Mouse (Mus musculus) limb, embryonic 15.5 days (tissue): ENCODE data around the gene Tent5b. TPM values are rescaled to one million over a fixed set of nuclear protein-coding genes. Genes with fewer than 3 reads are reported as not detected.

Experiments used
- ATAC-seq: fragments of 200-750 bp; cut with Nextera tagmentation; 2 replicates; pipeline ENCODE4 v1.8.0; 2017; ENCODE audit warnings: low read depth, moderate TSS enrichment; ENCODE audit not compliant: insufficient number of reproducible peaks, low FRiP score, low TSS enrichment
- H3K27ac ChIP-seq: fragments of 300-500 bp; sonication (generic); 2 replicates; pipeline ENCODE4 v1.5.1; 2015; ENCODE audit warnings: moderate library complexity, mild to moderate bottlenecking, inconsistent platforms
- H3K27me3 ChIP-seq: fragments of 300-500 bp; sonication (generic); 2 replicates; pipeline ENCODE4 v1.6.1; 2015; ENCODE audit warnings: inconsistent platforms
- H3K36me3 ChIP-seq: fragments of 300-500 bp; sonication (generic); 2 replicates; pipeline ENCODE4 v1.6.1; 2015; ENCODE audit warnings: inconsistent platforms
- H3K4me1 ChIP-seq: fragments of 300-500 bp; sonication (generic); 2 replicates; pipeline ENCODE4 v1.6.1; 2015; ENCODE audit warnings: inconsistent platforms
- H3K4me2 ChIP-seq: fragments of 300-500 bp; sonication (generic); 2 replicates; pipeline ENCODE4 v1.6.1; 2015; ENCODE audit warnings: mild to moderate bottlenecking, inconsistent platforms
- H3K4me3 ChIP-seq: fragments of 300-500 bp; sonication (generic); 2 replicates; pipeline ENCODE4 v1.5.1; 2015; ENCODE audit warnings: mild to moderate bottlenecking, inconsistent platforms
- H3K9ac ChIP-seq: fragments of 300-500 bp; sonication (generic); 2 replicates; pipeline ENCODE4 v1.6.1; 2015; ENCODE audit warnings: inconsistent platforms
- H3K9me3 ChIP-seq: fragments of 300-500 bp; sonication (generic); 2 replicates; pipeline ENCODE4 v1.6.1; 2016; ENCODE audit warnings: inconsistent platforms
- WGBS: fragments of 180-500 bp; shearing (Covaris S2); methylation state at CpG from one replicate; pipeline ENCODE4 v1.1.7; 2015; 5-methylcytosine and 5-hydroxymethylcytosine counted together
- polyA plus RNA-seq: library from polyadenylated mRNA; unstranded; fragments of >200 nt; fragmentation: Nextera tagmentation; extraction: Ambion mirVana; gene quantifications from 2 replicates; pipeline ENCODE4 v1.2.1, GENCODE M21; 2015

Tent5b gene
- polyA plus RNA-seq: 11.8 and 12.6 TPM in 2 replicates

- Histone ChIP-seq H3K4me1 (peaks cover 29% of the 10 kb centered on the region), H3K36me3 (no peaks in the 10 kb centered on the region), H3K9ac (0 out of 2 replicates have a peak within 1 kb of the TSS, but pooled peaks have one; percentile 37), H3K9me3 (no peaks in the 10 kb centered on the region), H3K27me3 (peaks cover 41% of the 10 kb centered on the region), H3K4me3 (peak within 1 kb of the TSS; percentile 47), H3K4me2 (peak within 1 kb of the TSS; percentile 77), H3K27ac (no peak within 1 kb of the TSS)
- WGBS: 3% methylated on average over 29 of the region's 29 CpGs
- peak; percentile 97 for ATAC-seq
These were observed at the start of gene Tent5b for GRCm38 (mm10) chr4:133479458-133480184. Tent5b (plus strand) TSS chr4:133480132.

- H3K36me3 ChIP-seq: no peaks in the 10 kb centered on the region
- H3K4me2 ChIP-seq: no peak overlapping the region
- no peaks in the 10 kb centered on the region for H3K9me3 ChIP-seq
- 82% methylated on average over 6 of the region's 6 CpGs for WGBS
- H3K4me3 ChIP-seq: no peak overlapping the region
- H3K4me1 ChIP-seq: peaks cover 14% of the 10 kb centered on the region; the same call in 1 of the 2 replicates
- no peak overlapping the region for H3K9ac ChIP-seq
- ATAC-seq: no peak
- no peak overlapping the region for H3K27ac ChIP-seq
- H3K27me3 ChIP-seq: no peaks in the 10 kb centered on the region
These were observed 48.4 kb upstream of the Tent5b start for GRCm38 (mm10) chr4:133431508-133431907.

DNA sequence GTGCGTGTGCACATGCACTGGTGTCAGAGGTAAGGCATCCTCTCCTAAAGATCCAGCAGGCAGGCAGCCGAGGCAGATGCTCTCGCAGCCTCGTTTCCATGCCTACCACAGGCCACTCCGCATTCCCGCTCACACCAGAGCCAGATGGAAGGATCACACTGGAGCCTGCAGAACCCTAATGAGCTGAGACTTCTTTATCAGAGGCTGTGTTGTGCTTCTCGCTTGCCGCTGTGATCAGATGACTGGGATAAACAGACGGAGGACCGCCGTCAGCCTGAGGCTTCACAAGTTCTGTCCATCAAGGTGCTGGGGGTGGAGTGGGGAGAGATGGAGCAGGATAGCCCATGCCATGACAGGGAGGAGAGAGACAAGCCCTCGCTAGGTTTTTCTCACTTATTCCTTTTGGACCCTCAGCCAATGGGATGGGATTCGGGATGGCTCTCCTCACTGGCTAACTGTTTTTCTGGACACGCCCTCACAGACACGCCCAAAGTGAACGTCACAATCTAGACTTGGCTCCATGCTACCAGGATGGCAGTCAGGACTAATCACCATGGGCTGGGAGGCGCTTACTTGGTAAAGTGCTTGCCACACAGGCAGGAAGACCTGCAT, 47.3 kb upstream of the Tent5b start:
- WGBS: 22% methylated on average over 17 of the region's 17 CpGs
- ATAC-seq: no peak
- H3K27ac ChIP-seq: no peak overlapping the region
- no peaks in the 10 kb centered on the region for H3K36me3 ChIP-seq
- no peaks in the 10 kb centered on the region for H3K9me3 ChIP-seq
- H3K4me2 ChIP-seq: 0 out of 2 replicates have a peak overlapping the region, but pooled peaks have one; percentile 8
- H3K27me3 ChIP-seq: no peaks in the 10 kb centered on the region
- no peak overlapping the region for H3K9ac ChIP-seq
- peaks cover 6% of the 10 kb centered on the region; the same call in 1 of the 2 replicates for H3K4me1 ChIP-seq
- no peak overlapping the region for H3K4me3 ChIP-seq

- Histone ChIP-seq H3K4me2 (no peak overlapping the region), H3K36me3 (no peaks in the 10 kb centered on the region), H3K4me3 (no peak overlapping the region), H3K4me1 (peaks cover 26% of the 10 kb centered on the region), H3K9ac (no peak overlapping the region), H3K27ac (no peak overlapping the region), H3K27me3 (no peaks in the 10 kb centered on the region), H3K9me3 (no peaks in the 10 kb centered on the region)
- 90% methylated on average over 11 of the region's 11 CpGs for WGBS
- ATAC-seq: no peak
These were observed 44.0 kb upstream of the Tent5b start for GRCm38 (mm10) chr4:133435921-133436320.

DNA sequence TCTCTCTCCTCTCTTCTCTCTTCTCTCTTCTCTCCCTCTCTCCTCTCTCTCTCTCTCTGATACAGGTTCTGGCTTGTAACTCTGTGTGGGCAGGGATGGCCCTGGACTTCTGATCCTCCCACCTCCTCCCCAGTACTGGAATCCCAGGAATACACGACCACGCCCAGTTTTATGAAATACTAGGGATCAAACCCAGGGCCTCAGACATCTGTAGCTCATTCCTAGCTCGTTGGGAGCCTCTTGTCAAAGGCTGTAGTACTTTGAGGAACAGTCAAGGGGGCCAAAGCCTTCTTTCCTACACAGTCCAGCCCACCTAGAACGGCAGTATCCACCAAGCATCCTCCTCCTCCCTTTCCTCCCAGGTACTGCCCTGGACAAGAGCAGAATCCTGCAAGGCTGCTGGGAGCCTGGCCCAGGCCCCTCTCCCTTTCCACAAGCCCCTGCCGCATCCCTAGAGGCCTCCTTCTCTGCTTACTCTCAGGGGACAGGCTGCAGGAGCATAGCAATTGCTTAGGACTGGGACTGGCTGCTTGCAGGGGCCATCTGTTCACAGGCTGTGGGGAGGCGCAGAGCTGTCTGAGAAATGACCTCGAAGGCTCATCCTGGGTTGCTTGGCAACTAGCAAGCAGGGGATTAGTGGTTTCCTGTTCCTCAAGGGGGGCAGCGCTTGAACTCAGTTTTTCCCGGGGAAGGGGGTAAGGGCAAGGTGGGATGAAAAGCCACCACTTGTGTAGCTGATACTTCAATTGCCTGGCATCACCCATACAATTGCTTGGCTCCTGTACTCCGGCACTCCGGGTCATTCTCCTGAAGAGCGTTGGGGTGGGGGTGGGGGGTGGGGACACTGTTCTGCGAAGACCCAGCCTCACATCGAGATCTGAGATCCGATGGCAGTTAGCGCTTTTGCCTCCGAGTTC, 40.2 kb upstream of the Tent5b start:
- Histone ChIP-seq H3K27ac (peak overlapping the region; percentile 85), H3K4me1 (peaks cover 36% of the 10 kb centered on the region), H3K4me2 (peak overlapping the region; percentile 37), H3K4me3 (no peak overlapping the region; the same call in 1 of the 2 replicates), H3K36me3 (no peaks in the 10 kb centered on the region), H3K9me3 (no peaks in the 10 kb centered on the region), H3K9ac (0 out of 2 replicates have a peak overlapping the region, but pooled peaks have one; percentile 7), H3K27me3 (no peaks in the 10 kb centered on the region)
- ATAC-seq: peak; percentile 77
- WGBS: 3% methylated on average over 17 of the region's 17 CpGs

- ATAC-seq: no peak
- Histone ChIP-seq H3K36me3 (no peaks in the 10 kb centered on the region), H3K27me3 (no peaks in the 10 kb centered on the region), H3K9me3 (no peaks in the 10 kb centered on the region), H3K9ac (no peak overlapping the region), H3K4me1 (peaks cover 37% of the 10 kb centered on the region), H3K27ac (peak overlapping the region; percentile 85), H3K4me3 (no peak overlapping the region; the same call in 1 of the 2 replicates), H3K4me2 (peak overlapping the region; percentile 37)
- WGBS: 4% methylated on average over 6 of the region's 6 CpGs
These were observed 39.5 kb upstream of the Tent5b start for GRCm38 (mm10) chr4:133440377-133440795.

- no peak overlapping the region for H3K4me2 ChIP-seq
- peaks cover 38% of the 10 kb centered on the region for H3K4me1 ChIP-seq
- no peaks in the 10 kb centered on the region for H3K36me3 ChIP-seq
- peak overlapping the region; percentile 65 for H3K27ac ChIP-seq
- no peak overlapping the region for H3K4me3 ChIP-seq
- no peaks in the 10 kb centered on the region for H3K27me3 ChIP-seq
- H3K9me3 ChIP-seq: no peaks in the 10 kb centered on the region
- no peak for ATAC-seq
- H3K9ac ChIP-seq: no peak overlapping the region
- WGBS: 43% methylated on average over 3 of the region's 3 CpGs
These were observed 37.7 kb upstream of the Tent5b start for GRCm38 (mm10) chr4:133442194-133442593.

DNA sequence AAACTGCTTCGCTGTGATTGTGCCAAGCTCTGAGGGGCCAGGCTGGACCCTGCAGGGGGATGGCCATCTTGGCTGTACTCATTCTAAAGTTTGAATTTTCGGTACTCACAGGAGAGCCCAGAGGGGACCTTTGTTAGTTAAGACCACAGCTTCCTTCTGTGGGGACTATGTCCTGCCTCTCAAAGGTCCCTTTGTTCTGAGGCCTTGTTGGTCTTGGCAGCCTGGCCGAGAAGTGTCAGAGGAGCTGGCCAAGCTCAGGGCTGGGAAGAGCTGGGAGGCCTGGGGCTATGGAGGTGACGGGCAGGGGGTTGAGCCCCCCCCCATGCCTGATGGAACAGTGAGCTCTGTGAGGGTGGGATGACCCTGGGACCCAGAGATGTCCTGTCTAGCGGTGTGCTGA, 36.8 kb upstream of the Tent5b start:
- peak; percentile 37; the same call in 1 of the 2 replicates for ATAC-seq
- Histone ChIP-seq H3K36me3 (no peaks in the 10 kb centered on the region), H3K27me3 (no peaks in the 10 kb centered on the region), H3K27ac (peak overlapping the region; percentile 65), H3K4me3 (no peak overlapping the region), H3K4me1 (peaks cover 36% of the 10 kb centered on the region), H3K9me3 (no peaks in the 10 kb centered on the region), H3K9ac (no peak overlapping the region), H3K4me2 (no peak overlapping the region)
- 58% methylated on average over 5 of the region's 5 CpGs for WGBS

DNA sequence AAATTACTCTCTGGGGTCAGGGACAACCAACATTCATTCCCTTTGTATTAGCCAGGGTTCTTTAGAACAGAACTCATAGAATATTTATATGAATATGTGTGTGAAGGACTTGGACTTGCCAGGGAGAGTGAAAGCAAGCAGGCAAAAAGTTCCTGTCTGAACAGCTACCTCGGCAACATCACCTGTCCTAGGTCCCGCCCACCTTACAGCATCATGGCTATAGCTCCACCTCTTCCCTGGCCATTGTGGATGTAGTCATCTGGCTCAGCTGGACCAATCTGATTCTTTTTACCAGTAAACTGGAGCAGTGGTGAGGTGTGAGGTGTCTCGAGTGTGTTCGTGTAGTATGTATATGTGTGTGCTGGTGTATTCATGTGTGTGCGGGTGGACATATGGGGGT, 34.2 kb upstream of the Tent5b start:
- no peak for ATAC-seq
- Histone ChIP-seq H3K27ac (no peak overlapping the region), H3K4me3 (no peak overlapping the region), H3K36me3 (no peaks in the 10 kb centered on the region), H3K9ac (no peak overlapping the region), H3K4me2 (no peak overlapping the region), H3K27me3 (no peaks in the 10 kb centered on the region), H3K4me1 (peaks cover 34% of the 10 kb centered on the region), H3K9me3 (no peaks in the 10 kb centered on the region)
- 90% methylated on average over 5 of the region's 5 CpGs for WGBS

DNA sequence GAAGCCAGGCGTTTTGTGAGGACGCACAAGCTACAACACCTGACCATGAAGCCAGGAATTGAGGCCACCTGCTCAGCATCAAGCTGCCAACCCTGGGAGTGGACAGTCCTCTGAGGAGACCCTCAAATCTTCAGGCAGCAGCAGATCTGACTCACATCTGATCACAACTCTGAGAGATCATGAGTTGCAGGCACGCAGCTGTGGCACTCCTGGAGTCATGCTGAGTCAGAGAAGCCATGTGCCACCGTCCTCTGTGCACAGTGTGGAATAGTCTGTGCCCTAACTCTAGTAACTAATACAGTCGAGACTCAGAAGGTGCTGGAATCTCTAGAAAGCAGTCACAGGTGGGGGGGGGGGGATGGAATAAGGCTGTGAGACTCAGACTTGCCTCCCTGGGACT, 32.6 kb upstream of the Tent5b start:
- WGBS: 39% methylated on average over 5 of the region's 5 CpGs

GRCm38 (mm10) chr4:133447967-133448366, 32.0 kb upstream of the Tent5b start:
- no peak overlapping the region for H3K9ac ChIP-seq
- H3K4me2 ChIP-seq: no peak overlapping the region
- H3K4me1 ChIP-seq: peaks cover 24% of the 10 kb centered on the region
- no peaks in the 10 kb centered on the region for H3K9me3 ChIP-seq
- ATAC-seq: no peak
- no peak overlapping the region for H3K4me3 ChIP-seq
- no peaks in the 10 kb centered on the region for H3K36me3 ChIP-seq
- no peaks in the 10 kb centered on the region for H3K27me3 ChIP-seq
- 84% methylated on average over 11 of the region's 11 CpGs for WGBS
- no peak overlapping the region for H3K27ac ChIP-seq

More for the DNA sequence above, 32.6 kb upstream of the Tent5b start:
- no peak for ATAC-seq
- Histone ChIP-seq H3K27ac (no peak overlapping the region), H3K4me1 (peaks cover 27% of the 10 kb centered on the region), H3K4me3 (no peak overlapping the region), H3K9me3 (no peaks in the 10 kb centered on the region), H3K36me3 (no peaks in the 10 kb centered on the region), H3K4me2 (no peak overlapping the region), H3K9ac (no peak overlapping the region), H3K27me3 (no peaks in the 10 kb centered on the region)
